Comparison of ENCODE assay signal across 8 mouse cellular contexts in genomic region chr11:108425592-108425921, GRCm38 (mm10). TPM values are rescaled to one million over a fixed set of nuclear protein-coding genes. Genes with fewer than 3 reads are reported as not detected.
DNase-seq lines count a peak whose midpoint lies in the region; ATAC-seq and TF ChIP-seq lines count a peak whose summit lies in the region.

No protein-coding gene starts in this region.

- H3K9me3 ChIP-seq in heart, embryonic 11.5 days (replicated peaks; ENCODE audit: control insufficient read depth, low read length): no peaks in the 10 kb centered on the region
- no peaks in the 10 kb centered on the region for H3K9me3 ChIP-seq in E14TG2a.4 (ENCODE audit: low read length)
- no peaks in the 10 kb centered on the region for H3K9me3 ChIP-seq in embryonic facial prominence, embryonic 15.5 days (replicated peaks)
- no peaks in the 10 kb centered on the region for H3K9me3 ChIP-seq in neural tube, embryonic 12.5 days

- peak overlapping the region; percentile 75 for H3K4me3 ChIP-seq in heart, embryonic 11.5 days (ENCODE audit: low read depth, low read length)
- peak overlapping the region; percentile 87 for H3K4me3 ChIP-seq in E14TG2a.4 (replicated peaks; ENCODE audit: low read length)
- H3K4me3 ChIP-seq in embryonic facial prominence, embryonic 15.5 days (replicated peaks): peak overlapping the region; percentile 57
- H3K4me3 ChIP-seq in neural tube, embryonic 12.5 days: peak overlapping the region; percentile 64

- peak overlapping the region; percentile 85 for H3K9ac ChIP-seq in heart, embryonic 11.5 days (ENCODE audit: low read depth, low read length)
- peak overlapping the region; percentile 56 for H3K9ac ChIP-seq in embryonic facial prominence, embryonic 15.5 days
- peak overlapping the region; percentile 72 for H3K9ac ChIP-seq in neural tube, embryonic 12.5 days

- H3K4me2 ChIP-seq in heart, embryonic 11.5 days: peak overlapping the region; percentile 88
- H3K4me2 ChIP-seq in embryonic facial prominence, embryonic 15.5 days (replicated peaks): peak overlapping the region; percentile 59
- H3K4me2 ChIP-seq in neural tube, embryonic 12.5 days (replicated peaks): peak overlapping the region; percentile 74

- ATAC-seq in heart, embryonic 11.5 days (replicated peaks; ENCODE audit: insufficient number of reproducible peaks, low FRiP score, low TSS enrichment): no peak
- no peak for ATAC-seq in embryonic facial prominence, embryonic 15.5 days (ENCODE audit: insufficient number of reproducible peaks, low FRiP score, low TSS enrichment, low read depth)
- ATAC-seq in neural tube, embryonic 12.5 days (ENCODE audit: low FRiP score, low read depth): peak; percentile 68
- ATAC-seq in monocyte, adult 5-6 weeks (replicated peaks; ENCODE audit: insufficient number of reproducible peaks, low FRiP score, low TSS enrichment, poor library complexity, severe bottlenecking): no peak

- no peaks in the 10 kb centered on the region for H3K27me3 ChIP-seq in heart, embryonic 11.5 days (ENCODE audit: control insufficient read depth, insufficient read depth, low read length)
- peaks cover 8% of the 10 kb centered on the region; the same call in 1 of the 2 replicates for H3K27me3 ChIP-seq in E14TG2a.4 (ENCODE audit: insufficient read depth, low read length)
- 0 out of 2 replicates have a peak, but pooled peaks cover 4% of the 10 kb centered on the region for H3K27me3 ChIP-seq in embryonic facial prominence, embryonic 15.5 days
- peaks cover 5% of the 10 kb centered on the region; the same call in 1 of the 2 replicates for H3K27me3 ChIP-seq in neural tube, embryonic 12.5 days (replicated peaks)

- H3K4me1 ChIP-seq in heart, embryonic 11.5 days (ENCODE audit: control insufficient read depth, insufficient read depth, low read length): no peaks in the 10 kb centered on the region; the same call in 1 of the 2 replicates
- peaks cover 43% of the 10 kb centered on the region for H3K4me1 ChIP-seq in E14TG2a.4 (replicated peaks; ENCODE audit: low read depth, low read length)
- H3K4me1 ChIP-seq in embryonic facial prominence, embryonic 15.5 days: peaks cover 17% of the 10 kb centered on the region
- H3K4me1 ChIP-seq in neural tube, embryonic 12.5 days: 0 out of 2 replicates have a peak, but pooled peaks cover 11% of the 10 kb centered on the region

- H3K36me3 ChIP-seq in heart, embryonic 11.5 days (ENCODE audit: control insufficient read depth, insufficient read depth, low read length): no peaks in the 10 kb centered on the region
- H3K36me3 ChIP-seq in E14TG2a.4 (ENCODE audit: insufficient read depth, low read length): no peaks in the 10 kb centered on the region
- H3K36me3 ChIP-seq in embryonic facial prominence, embryonic 15.5 days: no peaks in the 10 kb centered on the region
- no peaks in the 10 kb centered on the region for H3K36me3 ChIP-seq in neural tube, embryonic 12.5 days

- H3K27ac ChIP-seq in heart, embryonic 11.5 days (ENCODE audit: low read depth, low read length): peak overlapping the region; percentile 35; the same call in 1 of the 2 replicates
- H3K27ac ChIP-seq in embryonic facial prominence, embryonic 15.5 days (replicated peaks): 0 out of 2 replicates have a peak overlapping the region, but pooled peaks have one; percentile 18
- no peak overlapping the region for H3K27ac ChIP-seq in neural tube, embryonic 12.5 days

- WGBS in heart, embryonic 11.5 days (ENCODE audit: insufficient replicate concordance): 7% methylated on average over 14 of the region's 14 CpGs
- 4% methylated on average over 14 of the region's 14 CpGs for WGBS in embryonic facial prominence, embryonic 15.5 days
- 8% methylated on average over 14 of the region's 14 CpGs for WGBS in neural tube, embryonic 12.5 days

- no peak for TF ChIP-seq CTCF in E14TG2a.4 (conservative IDR thresholded peaks at IDR 0.05; ENCODE audit: low read length)

- DNase-seq in heart, postnatal 4 days: no peak
- DNase-seq in kidney, postnatal 36 days: peak; percentile 6 to 39
- no peak for DNase-seq in adrenal gland, adult 2 months

RNA-seq across cellular contexts. Expression of gene Cep112, which starts 0.6 kb away (rescaled TPM):
- polyA plus RNA-seq in heart, embryonic 11.5 days (2014; fragmentation: Nextera tagmentation; extraction: Ambion mirVana): 9.8 and 11.8 TPM in 2 replicates
- total RNA-seq in heart, postnatal 4 days (2021): 10 to 100 TPM; 16.2 to 17.2 TPM
- 14.4 and 16.6 TPM in 2 replicates for polyA plus RNA-seq in embryonic facial prominence, embryonic 15.5 days (2015; fragmentation: Nextera tagmentation; extraction: Ambion mirVana)
- 9.8 and 10.7 TPM in 2 replicates for polyA plus RNA-seq in neural tube, embryonic 12.5 days (2016; fragmentation: Nextera tagmentation; extraction: Ambion mirVana)
- total RNA-seq in monocyte, adult 5-6 weeks (2017): 2.1 TPM in 1 of 3 replicates, not detected in the others
- 10 to 100 TPM in 1 of 2 experiments, 1 to 10 TPM in 1; 9.0 to 12.0 TPM for total RNA-seq in adrenal gland, adult 2 months (2021)
- 0.17 and 0.48 TPM in 2 replicates for polyA plus RNA-seq in adrenal gland, adult 2 months (2012; rRNA removed)

Comparison
In these comparisons a context has a peak if more than half of its experiments do, and no peak if none do; other contexts are left out.
1. DNase-seq: peak in kidney, postnatal 36 days (2 of 2); none in heart, postnatal 4 days (single experiment) and adrenal gland, adult 2 months (single experiment).
2. Peak in every context shown above with its lines, with median percentiles within 50 percentile points of each other: H3K4me2 ChIP-seq, H3K4me3 ChIP-seq and H3K9ac ChIP-seq.